Mouse (Mus musculus): Measurements from ENCODE around the gene Srcin1. TPM values are rescaled to one million over a fixed set of nuclear protein-coding genes. Genes with fewer than 3 reads are reported as not detected.
A peak's percentile ranks its signal among the peaks of the same experiment; 100 is the strongest.

Gene Srcin1
- polyA plus RNA-seq, 1 experiment from 2014 or later, result not detected

DNA sequence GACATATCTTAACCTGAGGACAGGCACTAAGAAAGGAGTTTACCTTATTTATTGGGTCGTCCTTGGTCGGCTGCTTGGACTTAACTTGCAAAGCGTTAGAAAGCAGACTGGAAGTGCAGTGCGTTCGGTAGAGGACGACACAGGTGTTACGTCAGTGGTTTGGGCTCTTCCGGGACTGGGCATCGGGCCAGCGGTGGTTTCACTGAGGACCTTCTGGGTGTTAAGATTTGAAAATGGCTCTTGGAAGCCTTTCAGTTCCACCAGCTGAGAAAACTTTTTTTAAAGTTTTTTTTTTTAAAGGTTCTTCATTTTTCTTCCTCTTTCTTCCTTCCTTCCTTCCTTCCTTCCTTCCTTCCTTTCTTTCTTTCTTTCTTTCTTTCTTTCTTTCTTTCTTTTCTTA lies 27.9 kb upstream of the Srcin1 start:
- WGBS (ENCODE audit: insufficient replicate concordance), result 57% methylated on average over 10 of the region's 10 CpGs
- Histone ChIP-seq H3K27me3 (peaks cover 17% of the 10 kb centered on the region), H3K4me1 (replicated peaks) (no peaks in the 10 kb centered on the region), H3K9ac (no peak overlapping the region), H3K4me3 (replicated peaks) (no peak overlapping the region), H3K9me3 (replicated peaks) (no peaks in the 10 kb centered on the region), H3K27ac (replicated peaks) (no peak overlapping the region), H3K4me2 (no peak overlapping the region), H3K36me3 (replicated peaks) (no peaks in the 10 kb centered on the region)
- no peak for ATAC-seq (ENCODE audit: insufficient read depth)

DNA sequence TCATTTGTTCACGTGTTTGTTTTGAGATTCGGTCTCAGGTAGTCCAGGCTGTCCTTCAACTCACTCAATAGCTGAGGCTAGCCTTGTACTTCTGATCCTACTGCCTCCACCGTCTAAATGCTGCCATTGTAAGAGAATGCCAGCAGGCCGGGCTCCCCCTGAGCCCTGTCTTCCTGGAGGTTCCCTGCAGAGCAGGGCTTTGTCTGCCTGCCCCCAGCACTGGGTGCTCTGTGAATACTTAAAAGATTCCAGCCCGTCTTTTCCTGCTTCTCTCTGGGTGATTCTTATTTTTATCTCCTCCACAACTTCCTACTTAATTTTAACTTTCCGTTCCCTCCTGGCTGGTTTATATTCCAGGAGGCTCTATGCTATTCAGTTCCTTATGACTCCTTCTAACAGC lies 26.2 kb upstream of the Srcin1 start:
- H3K36me3 ChIP-seq (replicated peaks), result no peaks in the 10 kb centered on the region
- ATAC-seq (ENCODE audit: insufficient read depth), result no peak
- WGBS (ENCODE audit: insufficient replicate concordance), result 25% methylated on average over 6 of the region's 6 CpGs
- no peak overlapping the region for H3K4me2 ChIP-seq
- H3K9me3 ChIP-seq (replicated peaks), result no peaks in the 10 kb centered on the region
- H3K27me3 ChIP-seq, result peaks cover 11% of the 10 kb centered on the region
- no peak overlapping the region for H3K9ac ChIP-seq
- no peaks in the 10 kb centered on the region for H3K4me1 ChIP-seq (replicated peaks)
- no peak overlapping the region for H3K27ac ChIP-seq (replicated peaks)
- H3K4me3 ChIP-seq (replicated peaks), result no peak overlapping the region

DNA sequence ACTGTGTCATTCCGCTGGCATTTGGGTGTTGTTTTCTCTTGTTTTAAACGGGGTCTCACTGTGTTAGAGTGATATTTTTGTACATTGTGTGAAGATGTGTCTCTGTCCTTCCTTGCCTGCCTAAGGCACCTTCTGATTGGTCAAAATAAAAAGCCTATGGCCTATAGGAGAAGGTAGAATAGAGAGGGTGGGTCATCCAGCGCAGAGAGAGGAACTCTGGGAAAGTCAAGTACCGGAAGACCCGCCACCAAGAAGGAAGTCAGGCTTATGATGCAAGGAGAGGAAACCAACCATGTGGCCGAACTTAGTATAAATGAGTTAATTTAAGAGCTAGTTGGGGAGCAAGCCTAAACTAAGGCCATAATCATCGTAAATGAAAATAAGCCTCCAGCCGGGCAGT lies 23.1 kb upstream of the Srcin1 start:
- Histone ChIP-seq H3K4me3 (replicated peaks) (peak overlapping the region; percentile 18; the same call in 1 of the 2 replicates), H3K4me1 (replicated peaks) (no peaks in the 10 kb centered on the region)

GRCm38 (mm10) chr11:97597945-97598691 lies 22.1 kb upstream of the Srcin1 start:
- Histone ChIP-seq H3K4me3 (replicated peaks) (peak overlapping the region; percentile 18; the same call in 1 of the 2 replicates), H3K9ac (no peak overlapping the region), H3K36me3 (replicated peaks) (no peaks in the 10 kb centered on the region), H3K27ac (replicated peaks) (no peak overlapping the region), H3K4me2 (peak overlapping the region; percentile 23), H3K9me3 (replicated peaks) (no peaks in the 10 kb centered on the region), H3K27me3 (peaks cover 12% of the 10 kb centered on the region), H3K4me1 (replicated peaks) (no peaks in the 10 kb centered on the region)
- 66% methylated on average over 10 of the region's 10 CpGs for WGBS (ENCODE audit: insufficient replicate concordance)
- no peak for ATAC-seq (ENCODE audit: insufficient read depth)

More for the DNA sequence above, 23.1 kb upstream of the Srcin1 start:
- Histone ChIP-seq H3K36me3 (replicated peaks) (no peaks in the 10 kb centered on the region), H3K27me3 (peaks cover 14% of the 10 kb centered on the region), H3K9ac (no peak overlapping the region), H3K9me3 (replicated peaks) (no peaks in the 10 kb centered on the region), H3K27ac (replicated peaks) (no peak overlapping the region), H3K4me2 (no peak overlapping the region)
- 53% methylated on average over 8 of the region's 8 CpGs for WGBS (ENCODE audit: insufficient replicate concordance)
- ATAC-seq (ENCODE audit: insufficient read depth), result no peak

DNA sequence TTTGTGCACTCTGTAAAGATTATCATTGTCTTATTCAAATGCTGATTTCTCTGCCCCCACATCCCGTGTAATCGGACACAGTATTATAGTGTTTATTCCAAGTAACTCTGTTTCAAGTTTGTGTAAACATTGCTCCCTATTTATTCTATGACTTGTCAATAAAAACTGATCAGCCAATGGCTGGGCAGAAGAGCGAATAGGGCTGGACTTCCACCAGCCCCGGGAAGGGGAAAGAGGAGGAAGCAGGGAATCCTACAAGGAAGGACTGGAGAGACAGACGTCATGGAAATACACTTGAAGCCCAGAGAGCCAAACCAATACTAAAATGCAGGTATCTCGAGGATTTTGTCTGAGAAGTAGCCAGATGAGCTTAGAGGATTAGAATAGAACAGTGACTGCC lies 18.1 kb upstream of the Srcin1 start:
- no peak overlapping the region for H3K4me2 ChIP-seq
- peaks cover 17% of the 10 kb centered on the region for H3K27me3 ChIP-seq

DNA sequence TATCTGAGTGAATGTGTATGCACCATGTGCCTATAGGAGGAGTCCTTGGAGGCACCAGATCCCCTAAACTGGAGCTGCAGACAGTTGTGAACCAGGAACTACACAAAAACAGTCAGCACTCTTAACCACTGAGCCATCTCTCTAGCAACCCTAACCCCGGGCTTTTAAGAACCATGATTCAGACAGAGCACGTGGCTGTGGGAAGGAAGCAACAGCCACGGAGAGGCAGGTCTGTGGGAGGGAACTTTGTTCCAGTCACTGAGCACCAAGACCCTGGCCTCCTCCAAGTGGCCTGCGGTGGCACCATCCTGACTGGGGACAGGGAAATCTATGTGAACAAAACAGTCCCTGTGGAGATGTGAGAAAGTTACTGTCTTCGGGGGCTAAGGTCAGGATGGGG lies 15.9 kb upstream of the Srcin1 start:
- no peaks in the 10 kb centered on the region for H3K4me1 ChIP-seq (replicated peaks)
- no peak overlapping the region for H3K4me2 ChIP-seq
- H3K4me3 ChIP-seq (replicated peaks), result no peak overlapping the region
- no peak overlapping the region for H3K27ac ChIP-seq (replicated peaks)
- ATAC-seq (ENCODE audit: insufficient read depth), result no peak
- no peaks in the 10 kb centered on the region for H3K9me3 ChIP-seq (replicated peaks)
- H3K9ac ChIP-seq, result no peak overlapping the region
- 30% methylated on average over 5 of the region's 5 CpGs for WGBS (ENCODE audit: insufficient replicate concordance)
- H3K36me3 ChIP-seq (replicated peaks), result no peaks in the 10 kb centered on the region
- H3K27me3 ChIP-seq, result peaks cover 19% of the 10 kb centered on the region

More for the DNA sequence above, 18.1 kb upstream of the Srcin1 start:
- H3K4me3 ChIP-seq (replicated peaks), result no peak overlapping the region
- H3K9ac ChIP-seq, result no peak overlapping the region
- H3K9me3 ChIP-seq (replicated peaks), result no peaks in the 10 kb centered on the region
- ATAC-seq (ENCODE audit: insufficient read depth), result no peak
- no peaks in the 10 kb centered on the region for H3K4me1 ChIP-seq (replicated peaks)
- 33% methylated on average over 6 of the region's 6 CpGs for WGBS (ENCODE audit: insufficient replicate concordance)
- H3K27ac ChIP-seq (replicated peaks), result no peak overlapping the region
- H3K36me3 ChIP-seq (replicated peaks), result no peaks in the 10 kb centered on the region

GRCm38 (mm10) chr11:97590227-97590960 lies 14.4 kb upstream of the Srcin1 start:
- H3K9me3 ChIP-seq (replicated peaks), result no peaks in the 10 kb centered on the region
- no peak overlapping the region for H3K27ac ChIP-seq (replicated peaks)
- peaks cover 23% of the 10 kb centered on the region for H3K27me3 ChIP-seq
- 47% methylated on average over 24 of the region's 24 CpGs for WGBS (ENCODE audit: insufficient replicate concordance)
- H3K36me3 ChIP-seq (replicated peaks), result no peaks in the 10 kb centered on the region
- 0 out of 2 replicates have a peak, but pooled peaks cover 5% of the 10 kb centered on the region for H3K4me1 ChIP-seq (replicated peaks)
- no peak overlapping the region for H3K4me2 ChIP-seq
- H3K9ac ChIP-seq, result no peak overlapping the region
- ATAC-seq (ENCODE audit: insufficient read depth), result no peak
- no peak overlapping the region for H3K4me3 ChIP-seq (replicated peaks)

DNA sequence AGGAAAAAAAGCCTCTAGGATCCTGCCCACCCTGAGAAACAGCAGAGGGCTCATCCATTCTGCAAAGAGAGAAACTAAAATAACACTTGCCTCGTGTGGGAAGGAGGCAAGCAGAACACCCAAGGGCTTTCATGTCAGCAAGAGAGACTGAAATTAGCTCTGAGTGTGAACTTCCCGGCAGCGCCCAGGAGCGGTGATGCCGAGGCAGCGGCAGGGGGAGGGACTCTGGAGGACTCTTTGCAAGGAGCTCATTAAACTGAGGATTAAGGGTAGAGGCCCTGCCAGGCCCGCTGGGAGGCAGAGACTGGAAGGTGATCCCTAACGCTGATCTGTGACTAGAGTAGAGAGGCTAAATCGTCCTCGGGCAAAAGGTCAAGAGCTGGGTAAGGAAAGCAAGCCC lies 13.2 kb upstream of the Srcin1 start:
- Histone ChIP-seq H3K4me3 (replicated peaks) (no peak overlapping the region), H3K9ac (no peak overlapping the region), H3K9me3 (replicated peaks) (no peaks in the 10 kb centered on the region), H3K36me3 (replicated peaks) (no peaks in the 10 kb centered on the region), H3K27me3 (peaks cover 23% of the 10 kb centered on the region), H3K4me1 (replicated peaks) (0 out of 2 replicates have a peak, but pooled peaks cover 5% of the 10 kb centered on the region), H3K27ac (replicated peaks) (no peak overlapping the region), H3K4me2 (no peak overlapping the region)
- 44% methylated on average over 10 of the region's 10 CpGs for WGBS (ENCODE audit: insufficient replicate concordance)
- ATAC-seq (ENCODE audit: insufficient read depth), result no peak

DNA sequence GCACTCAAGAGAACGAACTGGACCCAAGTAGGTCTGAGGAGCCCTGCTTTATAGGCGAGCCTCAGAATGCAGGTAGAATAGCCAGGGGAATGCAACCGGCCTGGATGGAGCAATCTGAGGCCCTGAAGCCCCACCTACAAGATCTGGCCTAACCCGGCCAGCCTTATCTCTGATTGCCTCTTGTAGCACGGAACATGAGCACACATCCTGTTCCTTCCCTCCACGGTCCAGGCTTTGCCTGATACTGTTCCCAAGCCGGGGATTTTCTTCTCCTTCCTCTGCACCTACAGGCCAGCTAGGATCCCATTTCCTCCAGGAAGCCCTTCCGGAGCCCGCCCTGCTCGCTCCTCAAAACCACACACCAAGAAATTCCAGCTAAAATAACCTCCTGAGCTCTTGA lies 9.9 kb upstream of the Srcin1 start:
- H3K27me3 ChIP-seq, result peaks cover 26% of the 10 kb centered on the region
- H3K9ac ChIP-seq, result no peak overlapping the region
- 16% methylated on average over 10 of the region's 10 CpGs for WGBS (ENCODE audit: insufficient replicate concordance)
- H3K4me1 ChIP-seq (replicated peaks), result 0 out of 2 replicates have a peak, but pooled peaks cover 5% of the 10 kb centered on the region
- H3K36me3 ChIP-seq (replicated peaks), result no peaks in the 10 kb centered on the region
- H3K27ac ChIP-seq (replicated peaks), result no peak overlapping the region
- no peak for ATAC-seq (ENCODE audit: insufficient read depth)
- H3K9me3 ChIP-seq (replicated peaks), result no peaks in the 10 kb centered on the region
- no peak overlapping the region for H3K4me2 ChIP-seq
- no peak overlapping the region for H3K4me3 ChIP-seq (replicated peaks)

- no peaks in the 10 kb centered on the region for H3K9me3 ChIP-seq (replicated peaks)
- H3K4me1 ChIP-seq (replicated peaks), result 0 out of 2 replicates have a peak, but pooled peaks cover 5% of the 10 kb centered on the region
- WGBS (ENCODE audit: insufficient replicate concordance), result 67% methylated on average over 7 of the region's 7 CpGs
- H3K27ac ChIP-seq (replicated peaks), result no peak overlapping the region
- no peaks in the 10 kb centered on the region for H3K36me3 ChIP-seq (replicated peaks)
- H3K4me3 ChIP-seq (replicated peaks), result no peak overlapping the region
- no peak overlapping the region for H3K4me2 ChIP-seq
- H3K27me3 ChIP-seq, result peaks cover 27% of the 10 kb centered on the region
- no peak for ATAC-seq (ENCODE audit: insufficient read depth)
- H3K9ac ChIP-seq, result no peak overlapping the region
Measured at GRCm38 (mm10) chr11:97584476-97584875, 8.5 kb upstream of the Srcin1 start.

- no peak for ATAC-seq (ENCODE audit: insufficient read depth)
- WGBS (ENCODE audit: insufficient replicate concordance), result 26% methylated on average over 10 of the region's 10 CpGs
Measured at GRCm38 (mm10) chr11:97579088-97579857, 3.3 kb upstream of the Srcin1 start.

More at GRCm38 (mm10) chr11:97579088-97579857, 3.3 kb upstream of the Srcin1 start:
- H3K27me3 ChIP-seq, result peaks cover 67% of the 10 kb centered on the region
- H3K36me3 ChIP-seq (replicated peaks), result no peaks in the 10 kb centered on the region
- no peak overlapping the region for H3K27ac ChIP-seq (replicated peaks)
- no peak overlapping the region for H3K9ac ChIP-seq
- H3K4me3 ChIP-seq (replicated peaks), result no peak overlapping the region
- no peaks in the 10 kb centered on the region for H3K9me3 ChIP-seq (replicated peaks)
- H3K4me2 ChIP-seq, result no peak overlapping the region
- peaks cover 16% of the 10 kb centered on the region for H3K4me1 ChIP-seq (replicated peaks)

All from liver, embryonic 15.5 days (tissue).